Mouse (Mus musculus) layer of hippocampus, postnatal 36 days (tissue): ENCODE results near the gene Vipr2. TPM values are rescaled to one million over a fixed set of nuclear protein-coding genes. Genes with fewer than 3 reads are reported as not detected.
A peak's percentile ranks its signal among the peaks of the same experiment; 100 is the strongest.

ENCODE experiments used
- DNase-seq, 2 experiments: peaks; one replicate each; pipeline ENCODE4 v3.0.0; 2022
- total RNA-seq, 2 experiments: library from RNA; stranded (reverse); gene quantifications; 2 replicates each; pipeline ENCODE4 v1.2.3; 2021

The Vipr2 gene
- total RNA-seq, 2 experiments from 2014 or later: 0.50 to 1.6 TPM

DNA sequence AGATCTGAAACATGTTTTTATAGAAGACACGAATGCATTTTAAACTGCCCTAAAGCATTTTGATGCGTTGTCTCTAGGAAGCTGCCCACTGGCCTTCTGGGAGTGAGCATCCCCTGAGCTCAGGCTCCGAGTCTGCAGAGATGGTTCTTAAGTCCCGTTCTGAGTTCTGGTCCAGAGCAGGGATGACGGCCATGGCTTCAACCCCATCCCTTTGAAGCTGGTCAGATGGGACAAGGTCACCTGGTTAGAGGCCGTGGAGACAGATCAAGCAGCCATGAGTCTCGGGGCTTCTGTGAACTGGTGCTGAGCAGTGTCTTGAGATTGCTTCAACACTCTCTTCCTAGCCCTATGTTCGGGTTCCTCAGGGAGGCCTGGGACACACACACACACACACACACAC, 19.6 kb downstream of the Vipr2 start:
- DNase-seq: no peak

DNA sequence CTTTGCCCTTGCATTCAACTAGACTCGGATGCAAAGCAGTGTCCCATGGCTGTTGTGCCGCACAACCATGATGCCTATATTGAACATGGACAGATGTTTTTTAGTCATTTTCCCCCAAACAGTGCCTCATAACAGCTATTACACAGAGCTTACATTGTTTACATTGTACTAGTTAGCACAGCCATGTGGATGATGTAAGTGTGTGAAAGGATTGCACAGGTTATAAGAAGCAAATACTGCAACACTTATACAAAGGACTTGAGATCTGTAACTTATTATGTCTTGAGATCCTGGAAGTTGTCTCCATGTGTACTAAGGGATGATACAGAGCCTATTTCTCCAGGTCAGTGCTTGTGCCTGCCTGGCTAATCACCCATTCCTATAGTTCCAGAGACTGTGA, 24.4 kb downstream of the Vipr2 start:
- DNase-seq: no peak

DNA sequence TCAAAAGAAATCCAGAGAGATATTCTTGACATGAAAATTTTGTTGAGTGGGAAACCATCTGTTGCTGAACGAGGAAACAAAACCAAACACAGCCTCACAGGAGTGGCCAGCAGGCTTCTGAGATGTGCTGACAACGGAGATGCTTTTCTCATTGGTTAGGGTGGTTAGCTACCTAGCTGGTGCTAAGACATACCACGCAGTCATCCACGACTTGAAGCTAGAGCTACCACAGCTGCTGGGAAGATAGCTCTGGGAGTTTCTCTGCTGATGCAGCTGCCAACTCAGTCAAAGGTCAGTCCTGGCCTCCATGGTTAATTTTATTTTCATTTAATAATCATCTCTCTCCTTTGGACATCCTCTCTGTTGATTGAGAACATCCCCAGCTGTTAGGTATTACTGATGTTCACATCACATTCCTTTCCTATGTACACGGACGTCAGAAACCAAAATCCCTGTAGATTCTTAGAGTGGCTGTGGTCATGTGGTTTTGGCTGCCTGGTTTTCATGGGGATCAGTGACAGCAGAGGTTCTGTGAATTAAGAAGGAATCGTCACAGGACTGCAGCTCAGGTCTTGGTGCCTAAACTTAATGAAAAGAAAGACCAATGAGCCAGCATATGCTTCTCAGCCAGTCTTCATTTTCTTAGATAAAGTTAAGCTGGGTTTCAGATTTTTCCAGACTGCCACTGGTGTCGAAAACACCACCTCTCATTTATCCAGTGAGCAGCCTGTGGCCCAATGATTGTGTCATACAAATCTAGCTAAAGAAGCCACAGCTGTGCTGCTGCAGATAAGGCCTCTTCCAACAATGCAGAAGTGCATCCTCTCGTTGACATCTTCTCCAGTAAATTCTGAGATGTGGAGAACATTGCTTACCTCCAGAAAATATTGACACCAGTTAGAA, 32.2 kb downstream of the Vipr2 start:
- DNase-seq: no peak

DNA sequence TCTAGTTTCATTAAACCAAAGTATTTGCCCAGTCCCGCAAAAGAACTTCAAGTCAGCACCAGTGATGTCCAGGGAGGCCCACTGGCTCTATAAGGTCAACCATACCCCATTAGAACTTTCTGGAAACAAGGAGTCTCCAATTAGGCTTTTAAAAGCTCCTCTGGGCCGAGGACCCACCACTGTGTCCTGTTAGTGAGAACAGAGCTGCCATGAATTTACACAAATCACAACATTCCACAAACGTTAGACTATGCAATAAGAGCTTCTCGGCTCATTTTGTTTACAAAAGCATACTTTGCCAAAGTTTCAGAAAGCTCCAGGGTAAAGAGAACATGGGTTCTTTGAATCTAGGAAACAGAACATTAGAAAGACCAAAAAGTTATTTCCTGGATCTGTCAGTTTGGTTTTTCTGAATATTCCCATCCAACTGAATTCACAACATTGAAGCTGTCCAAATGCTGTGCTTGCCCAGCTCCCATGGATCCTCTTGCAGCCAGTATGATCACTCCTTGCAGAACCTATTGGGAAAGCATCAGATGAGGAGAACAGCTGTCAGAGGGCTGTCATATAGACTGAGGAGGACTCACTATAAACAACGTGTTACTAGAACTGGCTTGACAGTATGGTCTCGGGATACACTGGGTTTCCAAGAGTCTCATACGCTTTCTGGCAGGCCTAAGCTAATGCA, 33.6 kb downstream of the Vipr2 start:
- no peak for DNase-seq

DNA sequence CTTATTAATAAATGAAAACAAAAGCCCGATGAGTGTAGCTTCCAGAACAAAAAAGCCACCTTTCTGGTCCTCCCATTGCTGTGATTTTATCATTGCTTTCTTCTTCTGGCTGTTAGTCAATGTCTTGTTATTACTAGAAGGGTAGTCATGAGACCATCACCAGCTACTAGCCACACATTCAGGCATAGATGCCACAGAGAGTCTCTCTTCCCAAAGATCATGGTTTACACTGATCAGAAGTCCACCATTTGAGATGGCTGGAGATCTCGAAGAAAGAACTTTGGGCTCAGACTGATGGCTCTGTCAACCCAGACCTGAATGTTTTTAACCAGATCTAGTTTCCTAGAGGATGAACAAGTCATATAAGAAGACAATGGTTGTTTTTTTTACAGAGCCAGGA, 38.3 kb downstream of the Vipr2 start:
- no peak for DNase-seq

DNA sequence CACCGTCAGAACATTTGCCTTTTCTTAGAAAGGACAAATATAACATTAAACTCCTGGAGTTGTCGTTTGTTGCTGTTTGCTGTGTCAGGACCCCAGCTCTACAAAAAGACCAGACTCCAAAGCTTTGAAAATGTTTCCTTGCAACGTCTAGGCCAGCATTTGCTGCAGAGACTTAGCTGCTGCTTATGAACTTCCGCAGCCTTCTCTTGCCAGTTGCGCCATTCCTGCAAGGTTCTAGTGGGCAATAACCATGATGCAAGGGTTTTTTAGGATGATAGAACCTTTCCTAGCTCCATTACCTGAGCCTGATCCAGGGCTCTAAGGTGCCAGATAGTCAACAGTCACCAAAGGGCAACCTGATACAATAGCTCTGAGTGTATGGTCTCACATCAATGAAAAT, 38.9 kb downstream of the Vipr2 start:
- no peak for DNase-seq

DNA sequence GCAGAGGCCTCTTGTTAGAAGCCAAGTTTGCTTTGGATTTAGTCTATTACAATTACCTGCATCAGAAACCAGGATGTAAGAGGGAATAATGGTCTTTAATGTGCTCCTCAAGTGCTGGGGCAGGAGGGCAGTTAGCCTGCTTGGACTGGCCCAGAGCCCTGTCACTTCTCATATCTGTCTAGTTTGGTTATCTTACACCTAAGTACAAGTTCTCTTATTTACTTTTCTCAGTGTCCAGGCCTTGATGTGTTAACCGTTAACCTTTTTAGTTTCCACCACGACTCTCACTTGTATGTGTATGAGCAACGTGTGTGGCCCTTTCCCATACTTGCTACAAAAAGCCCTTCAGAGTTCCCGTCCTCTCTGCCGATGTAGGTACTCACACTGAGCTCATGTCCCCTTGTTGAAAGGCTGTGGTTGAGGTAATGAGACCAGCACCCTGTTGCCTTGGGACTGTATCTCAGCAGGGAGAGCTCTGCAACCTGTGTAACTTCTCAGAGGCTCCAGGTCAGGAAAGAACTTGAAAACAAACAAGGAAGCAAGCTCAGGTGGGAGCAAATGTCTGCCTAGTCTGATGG, 39.9 kb downstream of the Vipr2 start:
- DNase-seq: no peak

DNA sequence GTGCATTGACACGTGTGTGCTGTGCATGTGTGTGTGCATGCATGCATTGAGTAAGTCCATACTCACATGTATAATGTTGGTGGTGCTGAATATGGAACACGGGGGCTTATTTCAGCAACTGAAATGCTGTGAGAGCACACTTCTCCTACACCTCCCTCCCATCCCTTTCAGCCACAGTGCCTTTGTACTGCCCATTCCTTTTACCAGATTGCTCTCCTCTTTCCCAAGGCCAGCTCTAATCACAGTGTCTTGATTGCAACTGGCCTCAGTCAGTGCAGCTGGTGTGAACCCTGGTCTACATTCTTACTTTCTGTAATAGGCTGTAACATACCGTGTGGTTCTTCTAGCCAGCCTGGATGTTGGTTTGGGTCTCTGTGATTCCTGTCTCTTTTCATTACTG, 41.5 kb downstream of the Vipr2 start:
- DNase-seq: no peak

DNA sequence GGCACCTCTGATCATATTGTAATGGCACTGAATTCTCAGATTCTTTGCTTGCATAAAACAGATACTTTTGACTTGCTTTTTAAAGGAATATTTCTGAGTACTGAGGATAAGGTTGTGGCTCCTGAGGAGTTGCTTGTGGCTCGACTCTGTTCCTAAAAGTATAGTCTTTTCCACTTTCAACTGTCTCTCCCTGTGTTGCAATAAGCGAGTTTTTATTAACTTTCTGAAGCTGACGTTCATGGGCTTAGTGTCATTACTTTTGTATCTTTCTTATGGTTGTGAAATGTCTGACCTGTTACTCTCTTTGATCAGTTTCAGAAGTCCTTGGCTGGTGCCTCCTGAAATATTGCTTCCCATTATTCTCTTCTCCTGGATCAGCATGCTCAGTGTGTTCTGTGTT, 46.3 kb downstream of the Vipr2 start:
- no peak for DNase-seq

DNA sequence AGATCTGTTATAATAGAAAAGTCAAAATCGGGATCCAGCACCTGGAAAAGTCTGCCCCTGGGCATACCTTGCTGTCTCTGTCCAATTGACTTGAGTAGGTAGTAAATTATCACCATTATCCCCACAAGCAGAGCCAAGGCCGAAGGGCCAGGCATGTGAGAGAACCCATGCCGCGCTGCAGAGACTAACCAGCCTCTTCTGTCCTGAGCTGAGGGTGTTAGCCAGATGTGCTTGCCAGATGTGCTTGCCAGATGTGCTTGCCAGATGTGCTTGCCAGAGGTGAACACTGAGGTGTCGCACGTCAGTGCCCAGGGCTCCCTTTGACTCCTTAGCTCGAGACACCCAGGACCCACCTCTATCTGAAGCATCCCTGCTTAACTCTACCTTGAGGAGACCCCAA, 53.4 kb downstream of the Vipr2 start:
- DNase-seq: no peak

DNA sequence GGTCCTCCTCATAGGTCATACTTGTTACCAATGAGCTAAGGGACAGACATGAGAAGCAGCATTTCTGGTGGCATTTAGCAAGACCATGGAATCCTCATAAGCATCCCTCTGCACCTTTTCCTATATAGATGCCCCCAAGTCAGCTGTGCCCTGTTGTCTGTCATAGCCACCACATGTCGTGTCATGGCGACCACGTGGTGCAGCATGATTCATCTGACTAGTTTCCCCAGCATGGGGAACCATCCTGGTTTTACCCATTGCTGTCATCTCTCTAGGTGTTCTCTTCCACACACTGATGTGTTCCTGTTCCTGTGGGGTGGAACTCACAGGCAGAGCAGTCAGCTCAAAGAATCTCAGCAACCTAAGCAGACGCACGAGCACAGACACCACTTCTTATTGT, 55.4 kb downstream of the Vipr2 start:
- no peak for DNase-seq

DNA sequence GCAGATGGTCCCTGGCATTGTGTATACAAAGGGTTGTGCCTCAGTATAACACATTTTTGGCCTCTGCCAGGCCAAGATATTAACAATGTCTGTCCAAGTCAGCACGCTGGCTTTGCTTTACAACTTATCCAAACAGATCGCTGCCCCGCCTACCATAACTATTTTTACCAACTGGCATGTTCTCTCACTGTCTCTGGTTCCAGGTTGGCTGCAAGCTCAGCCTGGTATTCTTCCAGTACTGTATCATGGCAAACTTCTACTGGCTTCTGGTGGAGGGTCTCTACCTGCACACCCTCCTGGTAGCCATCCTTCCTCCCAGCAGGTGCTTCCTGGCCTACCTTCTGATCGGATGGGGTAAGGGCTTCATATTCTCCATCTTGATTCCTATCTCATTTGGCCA, 58.4 kb downstream of the Vipr2 start:
- DNase-seq: peak; percentile 7 to 11

DNA sequence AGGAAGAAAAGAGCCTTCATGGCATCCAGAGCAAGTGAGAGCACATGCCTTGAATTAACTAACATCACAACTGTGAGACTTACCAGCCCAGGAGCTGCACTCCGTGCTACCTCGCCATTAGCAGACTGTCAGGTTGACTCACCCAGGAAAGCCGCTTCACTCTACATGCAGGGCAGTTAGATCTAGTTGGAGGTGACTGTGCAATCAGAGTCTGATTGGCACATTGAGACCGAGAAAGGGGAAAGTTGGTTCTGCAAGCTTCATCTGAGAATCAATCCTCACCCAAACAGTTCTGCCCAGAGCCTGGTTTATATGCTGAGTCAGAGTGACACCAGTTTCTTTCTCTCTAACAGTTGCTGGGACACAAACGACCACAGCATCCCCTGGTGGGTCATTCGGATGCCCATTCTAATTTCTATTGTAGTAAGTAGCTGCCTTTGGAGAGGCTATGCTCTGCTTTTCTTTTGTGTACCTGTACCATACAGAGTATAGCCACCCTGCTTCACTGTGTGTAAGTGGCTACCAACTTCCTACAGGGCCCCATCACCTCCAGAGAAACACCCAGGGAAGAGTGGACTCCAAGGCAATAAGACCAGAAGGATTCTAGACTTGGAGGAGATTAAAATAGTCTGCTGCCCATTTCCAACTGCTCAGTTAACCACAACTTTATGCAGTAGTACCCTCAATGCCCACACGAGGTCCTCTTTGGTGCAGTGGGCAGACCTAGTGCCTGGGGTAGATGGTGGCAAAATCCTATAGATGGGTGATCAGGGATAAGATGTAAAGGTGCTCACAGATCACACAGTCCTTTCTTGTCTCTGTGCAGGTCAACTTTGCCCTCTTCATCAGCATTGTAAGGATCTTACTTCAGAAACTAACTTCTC, 61.0 kb downstream of the Vipr2 start:
- DNase-seq: no peak

DNA sequence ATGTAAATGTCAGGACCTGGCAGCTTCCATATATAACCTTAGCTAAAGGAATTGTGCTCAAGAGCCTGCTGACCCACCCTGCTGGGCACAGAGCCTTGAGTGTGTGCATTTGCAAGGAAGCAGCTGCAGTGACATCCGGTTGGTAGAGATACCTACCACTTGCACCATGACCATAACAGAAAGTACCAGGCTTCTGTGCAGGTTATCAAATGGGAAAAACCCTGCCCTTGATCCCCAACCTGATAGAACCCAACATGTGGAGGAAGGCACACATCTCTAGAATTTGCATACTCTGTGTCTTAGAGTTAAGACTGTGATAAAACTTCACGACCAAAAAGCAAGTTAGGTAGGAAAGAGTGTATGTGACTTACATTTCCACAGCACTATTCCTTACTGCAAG, 63.1 kb downstream of the Vipr2 start:
- no peak for DNase-seq

DNA sequence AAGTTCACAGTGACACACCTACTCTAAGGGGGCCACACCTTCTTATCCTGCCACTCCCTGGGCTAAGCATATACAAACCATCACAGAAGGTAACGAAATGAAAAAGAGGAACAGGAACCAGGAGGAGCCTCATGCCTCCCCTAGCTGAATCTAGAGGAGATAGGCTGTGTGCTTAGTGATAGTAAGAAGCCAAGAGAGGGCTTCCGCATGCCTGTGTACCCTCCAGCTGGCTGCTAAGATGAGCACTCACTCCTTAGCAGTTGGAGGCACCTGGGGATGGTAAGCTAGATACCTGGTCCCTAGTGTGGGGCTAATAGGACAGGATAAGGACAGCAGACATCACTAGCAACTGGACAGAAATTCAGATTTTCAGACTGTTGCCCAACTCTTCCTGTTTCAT, 64.3 kb downstream of the Vipr2 start:
- DNase-seq: no peak

DNA sequence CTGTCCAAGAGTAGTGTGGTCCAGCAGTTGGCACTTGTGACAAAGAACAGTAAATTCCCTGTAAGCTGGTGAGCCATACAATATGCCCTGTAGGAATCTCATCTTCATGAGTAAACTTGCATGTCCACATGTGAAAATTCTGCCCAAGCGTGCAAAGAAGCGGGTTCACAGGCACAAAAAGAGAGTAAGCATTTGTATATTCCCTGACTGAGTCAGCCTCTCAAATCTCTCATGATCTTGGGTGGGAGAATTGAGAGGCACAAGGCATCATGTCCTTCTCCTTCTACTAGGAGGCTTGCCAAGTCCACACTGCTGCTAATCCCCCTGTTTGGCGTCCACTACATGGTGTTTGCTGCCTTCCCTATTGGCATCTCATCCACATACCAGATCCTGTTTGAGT, 64.9 kb downstream of the Vipr2 start:
- no peak for DNase-seq

DNA sequence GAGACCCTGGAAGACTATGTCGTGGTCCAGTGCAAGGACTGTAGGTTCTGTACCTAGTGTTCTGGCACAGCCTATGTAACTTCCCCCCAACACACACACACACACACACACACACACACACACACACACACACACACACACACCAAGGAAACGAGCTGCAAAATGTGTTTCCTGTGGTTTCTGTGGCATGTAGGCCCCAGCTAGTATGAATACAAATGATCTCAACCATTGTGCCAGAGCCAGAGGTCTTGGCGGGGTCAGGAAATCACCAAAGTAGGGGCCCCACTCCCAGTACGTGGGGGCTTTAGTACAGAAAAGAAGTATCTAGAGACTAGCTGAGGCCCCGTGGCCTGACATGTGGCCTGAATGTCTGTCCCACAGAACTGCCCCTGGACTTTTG, 67.7 kb downstream of the Vipr2 start:
- no peak for DNase-seq

DNA sequence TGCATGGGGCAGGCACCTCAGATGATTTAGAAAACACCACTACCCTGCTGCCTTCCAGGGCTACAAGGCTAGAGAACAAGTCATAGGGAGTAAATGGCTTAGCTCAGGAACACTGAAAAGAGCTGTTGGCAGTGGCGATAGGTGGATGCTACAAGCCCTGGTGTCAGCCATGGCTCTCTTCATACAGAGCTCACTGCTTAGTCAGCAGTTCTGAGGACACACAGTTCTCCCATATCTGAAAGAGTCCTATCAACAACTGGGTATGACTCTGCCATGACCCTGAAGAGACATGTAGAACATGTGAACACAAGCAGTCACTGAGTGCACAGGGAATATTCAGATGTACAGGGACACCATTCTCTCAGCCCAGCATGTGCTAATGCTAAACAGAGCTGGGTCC, 68.2 kb downstream of the Vipr2 start:
- DNase-seq: no peak

DNA sequence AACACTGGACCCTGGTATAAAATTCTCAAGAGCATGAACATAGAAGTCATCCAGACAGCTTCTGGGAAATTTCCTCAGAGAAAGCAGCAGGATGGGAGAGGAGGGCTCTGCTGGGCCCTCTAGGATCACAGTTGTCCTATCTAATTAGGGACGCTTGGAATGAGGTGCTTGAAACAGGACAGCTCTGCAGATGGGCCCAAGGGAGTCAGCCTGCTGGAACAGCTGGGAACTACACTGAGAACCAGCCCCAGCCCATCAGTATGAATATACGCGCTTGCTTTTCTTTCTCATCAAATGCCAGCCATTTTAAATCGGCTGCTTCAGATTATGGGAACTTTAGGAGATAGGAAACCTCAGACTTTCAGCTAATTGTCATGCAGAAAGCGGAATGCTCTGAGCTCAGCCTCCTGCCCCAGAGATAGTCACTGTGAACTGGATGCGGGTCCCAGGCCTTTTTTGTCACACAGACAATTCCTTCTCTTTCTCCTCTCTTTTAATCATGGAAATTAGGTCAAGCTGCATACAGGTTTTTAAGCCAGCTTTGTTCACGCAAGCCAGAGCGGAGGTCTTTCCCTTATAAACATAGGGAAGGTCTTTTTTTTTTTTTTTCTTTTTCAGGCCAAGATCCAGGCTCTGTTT, 69.6 kb downstream of the Vipr2 start:
- no peak for DNase-seq

DNA sequence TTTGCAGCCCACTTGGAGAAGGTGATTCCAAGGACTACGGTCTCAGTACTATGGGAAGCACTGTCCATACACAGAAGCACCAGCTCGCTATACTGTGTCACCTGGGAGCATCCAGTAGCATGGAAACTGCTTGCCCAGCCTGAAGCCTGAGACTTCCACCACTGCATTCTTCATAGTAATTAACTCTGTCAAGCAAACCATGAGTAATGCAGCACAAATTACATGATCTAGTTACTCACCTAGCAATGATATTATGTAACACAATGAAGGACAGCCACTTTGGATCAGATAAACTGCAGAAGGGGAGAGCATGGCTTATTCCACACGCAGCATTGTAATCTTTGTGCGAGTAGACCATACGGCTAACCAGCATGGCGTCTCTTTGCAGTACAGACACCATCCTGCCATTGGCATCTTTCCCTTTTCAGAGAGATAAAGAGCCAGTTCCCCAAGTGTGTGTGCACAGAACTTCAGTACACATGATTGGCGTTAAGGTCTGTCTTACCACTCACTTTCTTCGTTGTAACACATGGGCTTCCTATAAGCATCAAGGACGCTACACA, 75.4 kb downstream of the Vipr2 start:
- no peak for DNase-seq

DNA sequence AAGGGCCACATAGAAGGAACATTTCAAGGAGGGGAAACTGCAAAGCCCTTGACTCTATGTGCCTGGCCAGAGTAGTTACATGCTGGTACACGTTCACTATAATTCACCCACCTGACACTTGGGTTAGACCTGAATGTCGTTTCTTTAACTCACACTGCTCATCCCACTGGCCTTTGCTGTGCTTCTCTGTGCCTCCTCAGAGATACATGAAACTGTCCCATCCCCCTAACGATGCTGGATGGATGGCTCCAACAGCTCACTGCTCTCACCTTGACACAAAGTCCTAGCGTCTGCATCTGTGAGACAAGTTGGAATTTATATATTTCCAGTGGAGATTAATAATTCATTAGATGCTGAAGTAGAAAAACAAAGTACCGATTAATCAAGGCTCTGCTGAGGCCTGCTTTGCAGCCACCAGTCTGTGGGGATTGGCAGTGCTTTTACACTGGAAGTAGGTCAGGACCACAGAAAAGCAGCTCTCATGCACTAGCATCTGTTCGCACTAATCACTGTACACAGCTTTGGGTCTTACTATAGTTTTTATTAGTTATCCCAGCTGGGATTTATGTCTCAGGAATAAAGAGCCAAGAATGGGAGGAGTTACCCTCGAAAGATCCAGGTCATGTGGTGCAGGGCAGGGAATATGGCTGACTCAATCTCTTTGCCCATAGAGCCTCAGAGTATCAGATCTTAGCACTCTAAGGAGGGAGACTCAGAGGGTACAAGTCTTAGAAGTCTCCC, 79.4 kb downstream of the Vipr2 start:
- DNase-seq: no peak
